Mouse (Mus musculus): Measurements from ENCODE around the gene Sf3b3. TPM values are rescaled to one million over a fixed set of nuclear protein-coding genes. Genes with fewer than 3 reads are reported as not detected.

Sf3b3 gene
- total RNA-seq, 2 experiments from 2014 or later = 16.5 to 18.5 TPM

GRCm38 (mm10) chr8:110851186-110851585 lies 4.6 kb upstream of the Sf3b3 start:
- intact Hi-C loops (cut with DNase I) = no loop called here
- DNase-seq = no peak

- intact Hi-C loops (cut with DNase I) = no loop called here
- no peak for DNase-seq
These were observed 1.3 kb upstream of the Sf3b3 start for GRCm38 (mm10) chr8:110847645-110848495.

- DNase-seq = no peak
These were observed 573 bp upstream of the Sf3b3 start for GRCm38 (mm10) chr8:110847171-110847549.

GRCm38 (mm10) chr8:110845821-110846404 lies 674 bp downstream of the Sf3b3 start:
- DNase-seq = no peak
- intact Hi-C loops (cut with DNase I) = no loop called here

More at GRCm38 (mm10) chr8:110847171-110847549, 573 bp upstream of the Sf3b3 start:
- intact Hi-C loops (cut with DNase I) = no loop called here

GRCm38 (mm10) chr8:110844941-110845340 lies 1.6 kb downstream of the Sf3b3 start:
- intact Hi-C loops (cut with DNase I) = loop anchor here (5.0 kb wide), 2 partner anchors 98 to 203 kb away; no protein-coding TSS in a partner anchor
- DNase-seq = no peak

- no peak for DNase-seq
- intact Hi-C loops (cut with DNase I) = loop anchor here (5.0 kb wide), 2 partner anchors 96 to 201 kb away; no protein-coding TSS in a partner anchor
These were observed 3.4 kb downstream of the Sf3b3 start for GRCm38 (mm10) chr8:110843207-110843606.

- intact Hi-C loops (cut with DNase I) = loop anchor here (5.0 kb wide), 2 partner anchors 95 to 200 kb away; no protein-coding TSS in a partner anchor
- no peak for DNase-seq
These were observed 4.5 kb downstream of the Sf3b3 start for GRCm38 (mm10) chr8:110842012-110842574.

GRCm38 (mm10) chr8:110831956-110832355 lies 14.6 kb downstream of the Sf3b3 start:
- DNase-seq = no peak
- intact Hi-C loops (cut with DNase I) = no loop called here

GRCm38 (mm10) chr8:110828511-110828910 lies 18.1 kb downstream of the Sf3b3 start:
- DNase-seq = no peak
- intact Hi-C loops (cut with DNase I) = no loop called here

- intact Hi-C loops (cut with DNase I) = no loop called here
- no peak for DNase-seq
These were observed 21.7 kb downstream of the Sf3b3 start for GRCm38 (mm10) chr8:110824861-110825260.

GRCm38 (mm10) chr8:110821960-110822359 lies 24.6 kb downstream of the Sf3b3 start:
- DNase-seq = no peak
- intact Hi-C loops (cut with DNase I) = no loop called here

- intact Hi-C loops (cut with DNase I) = no loop called here
- no peak for DNase-seq
These were observed 26.3 kb downstream of the Sf3b3 start for GRCm38 (mm10) chr8:110820257-110820656.

GRCm38 (mm10) chr8:110818593-110818992 lies 28.0 kb downstream of the Sf3b3 start:
- intact Hi-C loops (cut with DNase I) = no loop called here
- no peak for DNase-seq

- no peak for DNase-seq
- intact Hi-C loops (cut with DNase I) = no loop called here
These were observed 29.6 kb downstream of the Sf3b3 start for GRCm38 (mm10) chr8:110816990-110817389.

GRCm38 (mm10) chr8:110815308-110815707 lies 31.3 kb downstream of the Sf3b3 start:
- intact Hi-C loops (cut with DNase I) = no loop called here
- no peak for DNase-seq

GRCm38 (mm10) chr8:110813081-110813812 lies 33.3 kb downstream of the Sf3b3 start:
- no peak for DNase-seq
- intact Hi-C loops (cut with DNase I) = no loop called here

GRCm38 (mm10) chr8:110812349-110813080 lies 34.1 kb downstream of the Sf3b3 start:
- DNase-seq = no peak
- intact Hi-C loops (cut with DNase I) = no loop called here

GRCm38 (mm10) chr8:110811793-110812192 lies 34.8 kb downstream of the Sf3b3 start:
- DNase-seq = no peak
- intact Hi-C loops (cut with DNase I) = no loop called here

GRCm38 (mm10) chr8:110811116-110811515 lies 35.5 kb downstream of the Sf3b3 start:
- no peak for DNase-seq
- intact Hi-C loops (cut with DNase I) = no loop called here

- intact Hi-C loops (cut with DNase I) = no loop called here
- no peak for DNase-seq
These were observed 36.0 kb downstream of the Sf3b3 start for GRCm38 (mm10) chr8:110810481-110811065.

Measured in gastrocnemius, postnatal 36 days (tissue).